Mouse (Mus musculus) C2C12 (cell line): ENCODE data around the gene Mrps15. TPM values are rescaled to one million over a fixed set of nuclear protein-coding genes. Genes with fewer than 3 reads are reported as not detected.

ENCODE experiments used
- H3K27me3 ChIP-seq: one replicate; pipeline ENCODE4 v1.6.1; 2011; ENCODE audit not compliant: control insufficient read depth, insufficient read depth, insufficient read length
- H3K36me3 ChIP-seq: one replicate; pipeline ENCODE4 v1.6.1; 2011; ENCODE audit not compliant: control insufficient read depth, insufficient read depth
- H3K4me3 ChIP-seq: one replicate; pipeline ENCODE4 v1.5.1; 2011; ENCODE audit warnings: mild to moderate bottlenecking, control low read depth; ENCODE audit not compliant: poor library complexity, insufficient read depth, severe bottlenecking
- H3K79me2 ChIP-seq: one replicate; pipeline ENCODE4 v1.6.1; 2011; ENCODE audit not compliant: control insufficient read depth, insufficient read depth
- H3K79me3 ChIP-seq: one replicate; pipeline ENCODE4 v1.6.1; 2011; ENCODE audit warnings: low read depth, control low read depth
- H3ac ChIP-seq: one replicate; pipeline ENCODE3; 2011; ENCODE audit warnings: low read depth; ENCODE audit not compliant: control insufficient read depth, insufficient read length
- CEBPB ChIP-seq: IDR thresholded peaks from one replicate; pipeline ENCODE4 v1.6.1; 2011; ENCODE audit warnings: low read depth, mild to moderate bottlenecking, control low read depth, moderate library complexity
- CTCF ChIP-seq: IDR thresholded peaks from one replicate; pipeline ENCODE4 v1.5.1; 2011; ENCODE audit not compliant: control insufficient read depth, insufficient read depth, insufficient read length
- FOSL1 ChIP-seq: IDR thresholded peaks from one replicate; pipeline ENCODE4 v1.8.0; 2011; ENCODE audit warnings: mild to moderate bottlenecking, low read length; ENCODE audit not compliant: poor library complexity, insufficient read depth, severe bottlenecking
- MAX ChIP-seq: IDR thresholded peaks from one replicate; pipeline ENCODE4 v1.6.1; 2011; ENCODE audit warnings: mild to moderate bottlenecking, control low read depth
- MYOD1 ChIP-seq: IDR thresholded peaks from one replicate; pipeline ENCODE4 v1.6.1; 2011; ENCODE audit warnings: low read depth; ENCODE audit not compliant: control insufficient read depth, insufficient read length
- MYOG ChIP-seq: IDR thresholded peaks from one replicate; pipeline ENCODE4 v1.6.1; 2011; ENCODE audit not compliant: control insufficient read depth, insufficient read length; ENCODE audit errors: extremely low read depth
- USF1 ChIP-seq: IDR thresholded peaks from one replicate; pipeline ENCODE4 v1.6.1; 2011; ENCODE audit warnings: low read depth, mild to moderate bottlenecking, control low read depth, moderate library complexity
- long read RNA-seq, 2 experiments: library from polyadenylated mRNA; unstranded; transcript quantifications; one replicate each; pipeline ENCODE4 v2.0.0; 2019 to 2020
- polyA plus RNA-seq: library from polyadenylated mRNA; unstranded; fragments of >200 nt; fragmentation: generic; extraction: Trizol; gene quantifications from one replicate; pipeline ENCODE4 v1.2.1, GENCODE M21; 2012; ENCODE audit warnings: missing spikeins

Gene Mrps15
- polyA plus RNA-seq: 82.9 TPM
- long read RNA-seq, experiment 1, transcript Mrps15-201 (8 exons, 937 nt): major isoform, 84 of 90 reads
- long read RNA-seq, experiment 1, partial matches to known transcripts: 3 of 90 reads
- long read RNA-seq, experiment 1, other reads (novel, unspliced or antisense): 3 of 90 reads
- long read RNA-seq, experiment 2, transcript Mrps15-201 (8 exons, 937 nt): major isoform, 11 of 19 reads
- long read RNA-seq, experiment 2, partial matches to known transcripts: 0 of 19 reads
- long read RNA-seq, experiment 2, other reads (novel, unspliced or antisense): 6 of 19 reads

- Histone ChIP-seq H3K27me3 (no peaks in the 10 kb centered on the region), H3K79me3 (peaks cover 8% of the 10 kb centered on the region), H3K4me3 (peak within 1 kb of the TSS; percentile 88), H3K79me2 (peaks cover 17% of the 10 kb centered on the region), H3ac (peak within 1 kb of the TSS; percentile 88), H3K36me3 (peaks cover 13% of the 10 kb centered on the region)
- TF ChIP-seq CEBPB (no peak), MYOD1 (no peak), CTCF (no peak), MAX (peak; percentile 52)
Measured at GRCm38 (mm10) chr4:126046851-126047585, at the start of gene Mrps15. Mrps15 (plus strand) TSS chr4:126046925.

GRCm38 (mm10) chr4:125997826-125998225, 48.9 kb upstream of the Mrps15 start:
- H3ac ChIP-seq: no peak overlapping the region
- no peaks in the 10 kb centered on the region for H3K36me3 ChIP-seq
- H3K4me3 ChIP-seq: no peak overlapping the region
- H3K79me2 ChIP-seq: no peaks in the 10 kb centered on the region
- H3K79me3 ChIP-seq: no peaks in the 10 kb centered on the region
- TF ChIP-seq CTCF (no peak), MAX (no peak), MYOG (no peak), USF1 (no peak), FOSL1 (no peak), CEBPB (no peak), MYOD1 (no peak)
- peaks cover 8% of the 10 kb centered on the region for H3K27me3 ChIP-seq

- H3ac ChIP-seq: no peak overlapping the region
- peaks cover 5% of the 10 kb centered on the region for H3K27me3 ChIP-seq
- H3K4me3 ChIP-seq: no peak overlapping the region
- no peaks in the 10 kb centered on the region for H3K36me3 ChIP-seq
- no peaks in the 10 kb centered on the region for H3K79me2 ChIP-seq
- no peak for TF ChIP-seq CEBPB
- TF ChIP-seq MYOD1: peak; percentile 71
- no peaks in the 10 kb centered on the region for H3K79me3 ChIP-seq
Measured at GRCm38 (mm10) chr4:126001311-126002199, 45.2 kb upstream of the Mrps15 start.

GRCm38 (mm10) chr4:126017676-126018332, 28.9 kb upstream of the Mrps15 start:
- Histone ChIP-seq H3K79me3 (no peaks in the 10 kb centered on the region), H3K79me2 (no peaks in the 10 kb centered on the region), H3ac (no peak overlapping the region), H3K36me3 (no peaks in the 10 kb centered on the region), H3K27me3 (peaks cover 48% of the 10 kb centered on the region), H3K4me3 (no peak overlapping the region)
- no peak for TF ChIP-seq USF1
- no peak for TF ChIP-seq MYOG
- TF ChIP-seq FOSL1: no peak
- TF ChIP-seq MAX: no peak
- TF ChIP-seq CEBPB: no peak

- no peaks in the 10 kb centered on the region for H3K36me3 ChIP-seq
- H3K79me3 ChIP-seq: no peaks in the 10 kb centered on the region
- no peak overlapping the region for H3ac ChIP-seq
- TF ChIP-seq USF1 (no peak), MYOG (no peak), CEBPB (no peak), MAX (no peak), MYOD1 (no peak), FOSL1 (no peak), CTCF (no peak)
- peaks cover 42% of the 10 kb centered on the region for H3K27me3 ChIP-seq
- no peaks in the 10 kb centered on the region for H3K79me2 ChIP-seq
- H3K4me3 ChIP-seq: no peak overlapping the region
Measured at GRCm38 (mm10) chr4:126018966-126019538, 27.7 kb upstream of the Mrps15 start.
